Mouse (Mus musculus): ENCODE data around the gene Coro2a.

DNA sequence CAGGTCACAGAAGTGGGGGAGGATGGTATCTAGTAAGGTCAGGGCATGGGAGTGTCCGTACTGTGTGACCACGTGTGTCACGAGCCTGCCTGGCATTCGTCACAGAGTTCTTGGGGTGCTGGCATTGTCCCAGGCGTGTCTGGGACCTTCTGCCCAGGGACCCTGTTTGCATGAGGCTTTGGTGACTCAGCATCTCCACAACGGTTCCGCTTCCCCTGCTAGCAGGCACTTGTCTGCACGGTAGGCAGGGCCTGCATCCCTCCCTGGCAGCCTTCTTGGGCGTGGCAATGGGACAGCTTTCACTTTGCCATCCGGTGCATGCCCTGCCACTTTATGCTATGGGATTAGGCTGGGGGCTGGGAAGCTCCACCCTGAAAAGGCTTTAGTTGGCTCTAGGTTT lies 38.2 kb downstream of the Coro2a start:
- TF ChIP-seq CTCF (conservative IDR thresholded peaks at IDR 0.05; ENCODE audit: low read length): no peak
- TF ChIP-seq POU5F1 (IDR thresholded peaks at IDR 0.05; ENCODE audit: borderline replicate concordance, low read length): no peak

Measured in E14TG2a.4 (cell line).